Mouse (Mus musculus): ENCODE measurements around the gene Fggy.

- TF ChIP-seq POLR2A (IDR thresholded peaks at IDR 0.05; ENCODE audit: insufficient read depth, low read depth, low read length) (no peak), CTCF (IDR thresholded peaks at IDR 0.05) (no peak), EP300 (IDR thresholded peaks at IDR 0.05; ENCODE audit: insufficient read depth, low read depth, low read length) (no peak)
Measured at GRCm38 (mm10) chr4:95917703-95918102, 360.4 kb downstream of the Fggy start.
